ENCODE assay signal across 8 mouse cellular contexts in the genomic region with DNA sequence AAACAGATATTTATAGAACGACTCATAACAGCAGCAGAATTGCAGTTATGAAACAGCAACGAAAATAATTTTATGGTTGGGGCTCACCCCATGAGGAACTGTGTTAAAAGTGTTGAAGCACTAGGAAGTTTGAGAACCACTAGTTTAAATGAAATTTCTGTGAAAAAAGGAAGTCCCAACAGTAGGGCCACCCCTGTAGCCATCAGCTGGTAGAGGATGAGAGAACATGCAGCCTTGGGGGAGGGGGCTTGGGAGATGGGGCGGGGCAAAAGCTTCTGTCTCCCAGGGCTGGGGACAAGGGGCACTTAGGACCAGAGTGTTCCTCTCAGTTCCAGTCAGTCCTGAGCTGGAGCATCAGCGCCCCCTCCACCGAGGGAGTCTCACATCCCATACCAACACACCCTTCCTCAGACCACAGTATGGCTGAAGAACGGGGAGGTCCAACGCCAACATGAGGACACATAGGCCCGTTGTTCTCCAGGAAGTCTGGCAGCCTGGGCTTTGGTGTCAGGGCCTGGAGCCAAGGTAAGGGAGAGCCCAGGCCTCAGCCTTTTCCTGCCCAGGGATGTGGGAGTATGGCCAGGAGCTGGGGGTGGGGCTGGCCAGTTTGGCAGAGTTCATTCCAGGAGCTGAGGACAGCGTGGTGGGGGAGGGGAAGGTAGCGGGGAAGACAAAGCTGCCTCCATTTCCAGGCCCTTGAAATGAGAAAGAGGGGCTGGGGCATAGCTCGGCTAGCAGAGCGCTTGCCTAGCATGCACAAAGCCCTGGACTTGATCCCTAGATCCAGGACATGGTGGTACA. TPM values are rescaled to one million over a fixed set of nuclear protein-coding genes. Genes with fewer than 3 reads are reported as not detected.
A peak's percentile ranks its signal among the peaks of the same experiment; 100 is the strongest.
DNase-seq lines count a peak whose midpoint lies in the region; ATAC-seq and TF ChIP-seq lines count a peak whose summit lies in the region.

No protein-coding gene starts in this region.

- no peak overlapping the region for H3K9ac ChIP-seq in lung, postnatal 0 days (replicated peaks; ENCODE audit: low read depth)

- peaks cover 8% of the 10 kb centered on the region; the same call in 1 of the 2 replicates for H3K9me3 ChIP-seq in hindbrain, embryonic 10.5 days
- H3K9me3 ChIP-seq in lung, postnatal 0 days (ENCODE audit: low read length), result no peaks in the 10 kb centered on the region

- no peaks in the 10 kb centered on the region for H3K27me3 ChIP-seq in hindbrain, embryonic 10.5 days (ENCODE audit: insufficient read depth, poor library complexity, severe bottlenecking)
- no peaks in the 10 kb centered on the region for H3K27me3 ChIP-seq in lung, postnatal 0 days (replicated peaks; ENCODE audit: insufficient read depth, low read length)

- peak overlapping the region; percentile 20; the same call in 1 of the 2 replicates for H3K4me3 ChIP-seq in hindbrain, embryonic 10.5 days
- no peak overlapping the region for H3K4me3 ChIP-seq in lung, postnatal 0 days (ENCODE audit: low read depth, low read length)

- ATAC-seq in lung, postnatal 0 days, result peak; percentile 69

- TF ChIP-seq EP300 in lung, postnatal 0 days (IDR thresholded peaks at IDR 0.05), result peak; percentile 34

- 35% methylated on average over 12 of the region's 12 CpGs for WGBS in hindbrain, embryonic 10.5 days
- 25% methylated on average over 12 of the region's 12 CpGs for WGBS in lung, postnatal 0 days

- no peak; the same call in 1 of the 2 replicates for TF ChIP-seq CTCF in lung, postnatal 0 days (IDR thresholded peaks at IDR 0.05)

- DNase-seq in Muller cell, postnatal 12 days (ENCODE audit: inconsistent ontology term), result peak; percentile 97
- DNase-seq in cerebellum, adult 11-12 months, result peak; percentile 82
- peak; percentile 63 to 79 for DNase-seq in frontal cortex, postnatal 14 days (ENCODE audit: low spot score in 2 of 2)
- DNase-seq in hindbrain, embryonic 10.5 days (ENCODE audit: low spot score), result no peak
- peak; percentile 82 to 86 for DNase-seq in layer of hippocampus, postnatal 10 days (ENCODE audit: low spot score in 2 of 2)
- DNase-seq in lung, postnatal 0 days (ENCODE audit: low spot score), result peak; percentile 83
- DNase-seq in right cerebral cortex, adult 18-20 months, result peak; percentile 70
- DNase-seq in spleen, adult 18-20 months, result no peak

- peaks cover 31% of the 10 kb centered on the region for H3K36me3 ChIP-seq in hindbrain, embryonic 10.5 days
- no peaks in the 10 kb centered on the region for H3K36me3 ChIP-seq in lung, postnatal 0 days (ENCODE audit: insufficient read depth, low read length)

- peaks cover 36% of the 10 kb centered on the region for H3K4me1 ChIP-seq in hindbrain, embryonic 10.5 days (replicated peaks)
- peaks cover 30% of the 10 kb centered on the region for H3K4me1 ChIP-seq in lung, postnatal 0 days (ENCODE audit: insufficient read depth, low read depth, low read length)

- H3K27ac ChIP-seq in hindbrain, embryonic 10.5 days, result peak overlapping the region; percentile 81
- peak overlapping the region; percentile 83 for H3K27ac ChIP-seq in lung, postnatal 0 days (ENCODE audit: low read length)

- H3K4me2 ChIP-seq in lung, postnatal 0 days (replicated peaks; ENCODE audit: low read depth, low read length), result 0 out of 2 replicates have a peak overlapping the region, but pooled peaks have one; percentile 17

RNA-seq across cellular contexts. Expression of a gene that starts 11.2 kb away (rescaled TPM):
- 1,585 and 2,006 TPM in 2 replicates for polyA plus RNA-seq in hindbrain, embryonic 10.5 days (2016; fragmentation: Nextera tagmentation; extraction: Ambion mirVana)
- total RNA-seq in layer of hippocampus, postnatal 10 days (2021), result 1,000 to 10,000 TPM; 1,612 to 1,800 TPM
- 607 and 696 TPM in 2 replicates for polyA plus RNA-seq in lung, postnatal 0 days (2015; fragmentation: Nextera tagmentation; extraction: Ambion mirVana)

RNA-seq across cellular contexts. Expression of a gene that starts 15.1 kb away (rescaled TPM):
- polyA plus RNA-seq in hindbrain, embryonic 10.5 days (2016; fragmentation: Nextera tagmentation; extraction: Ambion mirVana), result 60.4 and 72.0 TPM in 2 replicates
- total RNA-seq in layer of hippocampus, postnatal 10 days (2021), result 10 to 100 TPM; 27.1 to 37.0 TPM
- 99.8 and 120 TPM in 2 replicates for polyA plus RNA-seq in lung, postnatal 0 days (2015; fragmentation: Nextera tagmentation; extraction: Ambion mirVana)

RNA-seq across cellular contexts. Expression of a gene that starts 17.6 kb away (rescaled TPM):
- polyA plus RNA-seq in hindbrain, embryonic 10.5 days (2016; fragmentation: Nextera tagmentation; extraction: Ambion mirVana), result 0.62 TPM in 1 of 2 replicates, not detected in the other
- not detected for total RNA-seq in layer of hippocampus, postnatal 10 days (2021)
- not detected in 2 replicates for polyA plus RNA-seq in lung, postnatal 0 days (2015; fragmentation: Nextera tagmentation; extraction: Ambion mirVana)

RNA-seq across cellular contexts. Expression of a gene that starts 20.6 kb away (rescaled TPM):
- polyA plus RNA-seq in hindbrain, embryonic 10.5 days (2016; fragmentation: Nextera tagmentation; extraction: Ambion mirVana), result 121 TPM in 2 replicates
- 10 to 100 TPM; 47.4 TPM for total RNA-seq in layer of hippocampus, postnatal 10 days (2021)
- polyA plus RNA-seq in lung, postnatal 0 days (2015; fragmentation: Nextera tagmentation; extraction: Ambion mirVana), result 84.8 and 85.1 TPM in 2 replicates

RNA-seq across cellular contexts. Expression of a gene that starts 28.8 kb away (rescaled TPM):
- 8.3 and 9.7 TPM in 2 replicates for polyA plus RNA-seq in hindbrain, embryonic 10.5 days (2016; fragmentation: Nextera tagmentation; extraction: Ambion mirVana)
- 1 to 10 TPM; 3.5 to 3.9 TPM for total RNA-seq in layer of hippocampus, postnatal 10 days (2021)
- polyA plus RNA-seq in lung, postnatal 0 days (2015; fragmentation: Nextera tagmentation; extraction: Ambion mirVana), result 2.4 and 5.0 TPM in 2 replicates

Comparison
In these comparisons a context has a peak if more than half of its experiments do, and no peak if none do; other contexts are left out.
1. DNase-seq: peak in Muller cell, postnatal 12 days (single experiment), cerebellum, adult 11-12 months (single experiment), frontal cortex, postnatal 14 days (2 of 2), layer of hippocampus, postnatal 10 days (2 of 2), lung, postnatal 0 days (single experiment) and right cerebral cortex, adult 18-20 months (single experiment); none in hindbrain, embryonic 10.5 days (single experiment) and spleen, adult 18-20 months (0 of 2).